Mouse (Mus musculus): ENCODE measurements around the gene Psenen. TPM values are rescaled to one million over a fixed set of nuclear protein-coding genes. Genes with fewer than 3 reads are reported as not detected.
A peak's percentile ranks its signal among the peaks of the same experiment; 100 is the strongest.

Psenen gene
- polyA plus RNA-seq, 1 experiment, result 131 TPM

- Histone ChIP-seq H3K4me1 (ENCODE audit: control insufficient read depth, insufficient read depth, insufficient read length, low read length) (peaks cover 9% of the 10 kb centered on the region; the same call in 1 of the 2 replicates), H3K27me3 (ENCODE audit: control insufficient read depth, insufficient read depth, low read length) (no peaks in the 10 kb centered on the region), H3K27ac (ENCODE audit: insufficient read depth, low read depth, low read length) (peak overlapping the region; percentile 80), H3K36me3 (ENCODE audit: control insufficient read depth, insufficient read depth, low read length) (peaks cover 8% of the 10 kb centered on the region), H3K4me3 (ENCODE audit: low read depth, low read length) (peak overlapping the region; percentile 88)
- TF ChIP-seq POLR2A (IDR thresholded peaks at IDR 0.05; ENCODE audit: low read depth, low read length), result 0 out of 2 replicates have a peak, but pooled peaks have one; percentile 24
- no peak for TF ChIP-seq CTCF (IDR thresholded peaks at IDR 0.05; ENCODE audit: extremely low read depth, insufficient read length, insufficient replicate concordance, low read depth, low read length)
- under 1% methylated on average over 27 of the region's 27 CpGs for WGBS
Observed at GRCm38 (mm10) chr7:30562526-30563116, 806 bp downstream of the Psenen start.

GRCm38 (mm10) chr7:30560296-30560695 is 3.1 kb downstream of the Psenen start:
- no peaks in the 10 kb centered on the region for H3K27me3 ChIP-seq (ENCODE audit: control insufficient read depth, insufficient read depth, low read length)
- no peak for TF ChIP-seq POLR2A (IDR thresholded peaks at IDR 0.05; ENCODE audit: low read depth, low read length)
- no peak for TF ChIP-seq CTCF (IDR thresholded peaks at IDR 0.05; ENCODE audit: extremely low read depth, insufficient read length, insufficient replicate concordance, low read depth, low read length)
- H3K4me1 ChIP-seq (ENCODE audit: control insufficient read depth, insufficient read depth, insufficient read length, low read length), result peaks cover 9% of the 10 kb centered on the region; the same call in 1 of the 2 replicates
- H3K27ac ChIP-seq (ENCODE audit: insufficient read depth, low read depth, low read length), result no peak overlapping the region
- H3K4me3 ChIP-seq (ENCODE audit: low read depth, low read length), result no peak overlapping the region
- H3K36me3 ChIP-seq (ENCODE audit: control insufficient read depth, insufficient read depth, low read length), result peaks cover 22% of the 10 kb centered on the region
- 43% methylated on average over 2 of the region's 2 CpGs for WGBS

- Histone ChIP-seq H3K4me1 (ENCODE audit: control insufficient read depth, insufficient read depth, insufficient read length, low read length) (peaks cover 9% of the 10 kb centered on the region; the same call in 1 of the 2 replicates), H3K27ac (ENCODE audit: insufficient read depth, low read depth, low read length) (peak within 1 kb of the TSS; percentile 73), H3K4me3 (ENCODE audit: low read depth, low read length) (peak within 1 kb of the TSS; percentile 69), H3K27me3 (ENCODE audit: control insufficient read depth, insufficient read depth, low read length) (no peaks in the 10 kb centered on the region), H3K36me3 (ENCODE audit: control insufficient read depth, insufficient read depth, low read length) (peaks cover 23% of the 10 kb centered on the region)
- TF ChIP-seq CTCF (IDR thresholded peaks at IDR 0.05; ENCODE audit: extremely low read depth, insufficient read length, insufficient replicate concordance, low read depth, low read length) (no peak), POLR2A (IDR thresholded peaks at IDR 0.05; ENCODE audit: low read depth, low read length) (peak; percentile 66; the same call in 1 of the 2 replicates)
- WGBS, result under 1% methylated on average over 20 of the region's 20 CpGs
Observed at GRCm38 (mm10) chr7:30559443-30559954, 3.9 kb downstream of the Psenen start, which contains the start of gene Lin37. TSS of gene Lin37 (minus strand) at chr7:30559838.

- peak overlapping the region; percentile 69 for H3K4me3 ChIP-seq (ENCODE audit: low read depth, low read length)
- H3K36me3 ChIP-seq (ENCODE audit: control insufficient read depth, insufficient read depth, low read length), result peaks cover 23% of the 10 kb centered on the region
- H3K27ac ChIP-seq (ENCODE audit: insufficient read depth, low read depth, low read length), result peak overlapping the region; percentile 73
- H3K4me1 ChIP-seq (ENCODE audit: control insufficient read depth, insufficient read depth, insufficient read length, low read length), result peaks cover 7% of the 10 kb centered on the region; the same call in 1 of the 2 replicates
- 5% methylated on average over 12 of the region's 12 CpGs for WGBS
- TF ChIP-seq POLR2A (IDR thresholded peaks at IDR 0.05; ENCODE audit: low read depth, low read length) (no peak), CTCF (IDR thresholded peaks at IDR 0.05; ENCODE audit: extremely low read depth, insufficient read length, insufficient replicate concordance, low read depth, low read length) (no peak)
- no peaks in the 10 kb centered on the region for H3K27me3 ChIP-seq (ENCODE audit: control insufficient read depth, insufficient read depth, low read length)
Observed at GRCm38 (mm10) chr7:30558656-30559442, 4.6 kb downstream of the Psenen start.

GRCm38 (mm10) chr7:30557901-30558514 is 5.4 kb downstream of the Psenen start:
- TF ChIP-seq POLR2A (IDR thresholded peaks at IDR 0.05; ENCODE audit: low read depth, low read length), result no peak
- TF ChIP-seq CTCF (IDR thresholded peaks at IDR 0.05; ENCODE audit: extremely low read depth, insufficient read length, insufficient replicate concordance, low read depth, low read length), result no peak
- no peak overlapping the region for H3K27ac ChIP-seq (ENCODE audit: insufficient read depth, low read depth, low read length)
- H3K27me3 ChIP-seq (ENCODE audit: control insufficient read depth, insufficient read depth, low read length), result no peaks in the 10 kb centered on the region
- H3K36me3 ChIP-seq (ENCODE audit: control insufficient read depth, insufficient read depth, low read length), result peaks cover 23% of the 10 kb centered on the region
- no peak overlapping the region for H3K4me3 ChIP-seq (ENCODE audit: low read depth, low read length)
- H3K4me1 ChIP-seq (ENCODE audit: control insufficient read depth, insufficient read depth, insufficient read length, low read length), result peaks cover 9% of the 10 kb centered on the region
- 82% methylated on average over 13 of the region's 13 CpGs for WGBS

- peaks cover 23% of the 10 kb centered on the region for H3K36me3 ChIP-seq (ENCODE audit: control insufficient read depth, insufficient read depth, low read length)
- peaks cover 9% of the 10 kb centered on the region for H3K4me1 ChIP-seq (ENCODE audit: control insufficient read depth, insufficient read depth, insufficient read length, low read length)
- no peak for TF ChIP-seq POLR2A (IDR thresholded peaks at IDR 0.05; ENCODE audit: low read depth, low read length)
- no peak overlapping the region for H3K27ac ChIP-seq (ENCODE audit: insufficient read depth, low read depth, low read length)
- H3K4me3 ChIP-seq (ENCODE audit: low read depth, low read length), result no peak overlapping the region
- no peaks in the 10 kb centered on the region for H3K27me3 ChIP-seq (ENCODE audit: control insufficient read depth, insufficient read depth, low read length)
- WGBS, result 93% methylated on average over 18 of the region's 18 CpGs
Observed at GRCm38 (mm10) chr7:30556894-30557536, 6.4 kb downstream of the Psenen start.
